In genomic region chr2:165113733-165114132, GRCm38 (mm10) we compare ENCODE assay signal across 10 mouse cellular contexts. TPM values are rescaled to one million over a fixed set of nuclear protein-coding genes. Genes with fewer than 3 reads are reported as not detected.
DNase-seq lines count a peak whose midpoint lies in the region; ATAC-seq and TF ChIP-seq lines count a peak whose summit lies in the region.
"Had no signal": no experiment of that assay in that cellular context is flagged by ENCODE, and none has a peak within 500 bp of the region (broad histone marks: within the 10 kb centered on the region; RNA-seq: fewer than 3 reads in every experiment).

No protein-coding gene starts in this region.

- 26% methylated on average over 11 of the region's 11 CpGs for WGBS in heart, postnatal 0 days
- 24% methylated on average over 11 of the region's 11 CpGs for WGBS in forebrain, embryonic 13.5 days
- 19% methylated on average over 11 of the region's 11 CpGs for WGBS in liver, postnatal 0 days (ENCODE audit: insufficient replicate concordance)

- ATAC-seq in heart, postnatal 0 days (ENCODE audit: insufficient read depth, low read depth): 0 out of 2 replicates have a peak, but pooled peaks have one; percentile 9
- peak; percentile 33; the same call in 1 of the 2 replicates for ATAC-seq in forebrain, embryonic 13.5 days
- no peak for ATAC-seq in liver, postnatal 0 days
- ATAC-seq in erythroid progenitor cell, adult 5-6 weeks (replicated peaks; ENCODE audit: low FRiP score, poor library complexity, severe bottlenecking): no peak

- H3K4me1 ChIP-seq in heart, postnatal 0 days (ENCODE audit: control insufficient read depth, insufficient read depth): no peaks in the 10 kb centered on the region
- peaks cover 5 to 9% of the 10 kb centered on the region in 2 experiments for H3K4me1 ChIP-seq in CH12.LX (ENCODE audit: control insufficient read depth in 1 of 2, insufficient read depth in 2 of 2)
- H3K4me1 ChIP-seq in forebrain, embryonic 13.5 days: peaks cover 31% of the 10 kb centered on the region; the same call in 1 of the 2 replicates
- no peaks in the 10 kb centered on the region for H3K4me1 ChIP-seq in liver, postnatal 0 days (ENCODE audit: insufficient read depth)

- TF ChIP-seq CTCF in heart, postnatal 0 days (IDR thresholded peaks at IDR 0.05; ENCODE audit: low read depth): no peak
- TF ChIP-seq CTCF in CH12.LX (conservative IDR thresholded peaks at IDR 0.05 in 1 of 2, IDR thresholded peaks at IDR 0.05 in 1 of 2; ENCODE audit: low read depth in 2 of 2, low read length in 2 of 2): no peak
- TF ChIP-seq CTCF in liver, postnatal 0 days (IDR thresholded peaks at IDR 0.05; ENCODE audit: low read depth): no peak

- H3K9me3 ChIP-seq in heart, postnatal 0 days (replicated peaks; ENCODE audit: control insufficient read depth, low read length): no peaks in the 10 kb centered on the region
- peaks cover 4% of the 10 kb centered on the region for H3K9me3 ChIP-seq in CH12.LX (replicated peaks; ENCODE audit: low read length)
- H3K9me3 ChIP-seq in forebrain, embryonic 13.5 days (replicated peaks): no peaks in the 10 kb centered on the region
- no peaks in the 10 kb centered on the region for H3K9me3 ChIP-seq in liver, postnatal 0 days (ENCODE audit: low read length)

- H3K27ac ChIP-seq in heart, postnatal 0 days (ENCODE audit: low read depth): no peak overlapping the region
- H3K27ac ChIP-seq in CH12.LX (ENCODE audit: insufficient read depth, low read depth): no peak overlapping the region
- no peak overlapping the region for H3K27ac ChIP-seq in forebrain, embryonic 13.5 days
- H3K27ac ChIP-seq in liver, postnatal 0 days (ENCODE audit: low read depth): no peak overlapping the region

- in situ Hi-C loops in CH12.LX (cut with MboI; ENCODE audit: low pct_ligation_motif_present, low pct_unique_long_range_greater_than_20kb, low sequenced_read_pairs): no loop called here

- no peaks in the 10 kb centered on the region for H3K36me3 ChIP-seq in heart, postnatal 0 days (replicated peaks; ENCODE audit: control insufficient read depth, insufficient read depth, low read length)
- H3K36me3 ChIP-seq in CH12.LX (replicated peaks in 1 of 2; ENCODE audit: control insufficient read depth in 1 of 2, insufficient read depth in 1 of 2, low read length in 1 of 2): no peaks in the 10 kb centered on the region
- H3K36me3 ChIP-seq in forebrain, embryonic 13.5 days (ENCODE audit: poor library complexity, severe bottlenecking): no peaks in the 10 kb centered on the region
- H3K36me3 ChIP-seq in liver, postnatal 0 days (replicated peaks; ENCODE audit: insufficient read depth, low read length): no peaks in the 10 kb centered on the region

- H3K4me2 ChIP-seq in heart, postnatal 0 days (ENCODE audit: low read depth, low read length): no peak overlapping the region
- no peak overlapping the region for H3K4me2 ChIP-seq in CH12.LX (ENCODE audit: insufficient read depth, low read depth, poor library complexity, severe bottlenecking)
- H3K4me2 ChIP-seq in forebrain, embryonic 13.5 days: no peak overlapping the region
- no peak overlapping the region for H3K4me2 ChIP-seq in liver, postnatal 0 days (ENCODE audit: low read depth, low read length)

- TF ChIP-seq RAD21 in CH12.LX (IDR thresholded peaks at IDR 0.05; ENCODE audit: low read depth, low read length): no peak

- no peak for TF ChIP-seq POLR2A in CH12.LX (IDR thresholded peaks at IDR 0.05; ENCODE audit: low read depth, low read length)

- no peak overlapping the region for H3K9ac ChIP-seq in heart, postnatal 0 days (replicated peaks; ENCODE audit: low read depth, low read length)
- H3K9ac ChIP-seq in CH12.LX (ENCODE audit: insufficient read depth, low read depth): no peak overlapping the region
- no peak overlapping the region for H3K9ac ChIP-seq in forebrain, embryonic 13.5 days
- no peak overlapping the region for H3K9ac ChIP-seq in liver, postnatal 0 days (replicated peaks)

- H3K27me3 ChIP-seq in heart, postnatal 0 days (ENCODE audit: control insufficient read depth, insufficient read depth, low read length): peaks cover 98% of the 10 kb centered on the region
- peaks cover 92% of the 10 kb centered on the region for H3K27me3 ChIP-seq in CH12.LX (replicated peaks)
- H3K27me3 ChIP-seq in forebrain, embryonic 13.5 days: peaks cover 58% of the 10 kb centered on the region
- peaks cover 66% of the 10 kb centered on the region for H3K27me3 ChIP-seq in liver, postnatal 0 days (ENCODE audit: insufficient read depth, low read length)

- TF ChIP-seq EP300 in heart, postnatal 0 days (IDR thresholded peaks at IDR 0.05; ENCODE audit: low read depth): no peak
- TF ChIP-seq EP300 in CH12.LX (IDR thresholded peaks at IDR 0.05; ENCODE audit: low read length): no peak
- no peak for TF ChIP-seq EP300 in liver, postnatal 0 days (IDR thresholded peaks at IDR 0.05; ENCODE audit: low read depth)

- dilution Hi-C loops in CH12.LX (cut with MboI; ENCODE audit: extremely low pct_ligation_motif_present, extremely low pct_unique_long_range_greater_than_20kb, low sequenced_read_pairs): no loop called here

- no peak for DNase-seq in heart, postnatal 0 days (ENCODE audit: low spot score)
- DNase-seq in heart, adult 9 months (ENCODE audit: low spot score in 2 of 2): no peak
- DNase-seq in CH12.LX (ENCODE audit: extremely low read depth): peak; percentile 18
- DNase-seq in liver, postnatal 0 days: peak; percentile 30
- DNase-seq in right cerebral cortex, adult 18-20 months: no peak
- DNase-seq in heart, adult 8-10 months (ENCODE audit: low spot score): no peak
- DNase-seq: kidney, postnatal 14 days had no signal

- H3K79me2 ChIP-seq in CH12.LX (replicated peaks; ENCODE audit: control insufficient read depth, extremely low read depth, insufficient read depth, poor library complexity, severe bottlenecking): no peaks in the 10 kb centered on the region

- H3K4me3 ChIP-seq in heart, postnatal 0 days (ENCODE audit: low read depth, low read length): no peak overlapping the region
- H3K4me3 ChIP-seq in CH12.LX (replicated peaks in 1 of 3; ENCODE audit: low read depth in 2 of 3, low read length in 2 of 3, poor library complexity in 1 of 3): no peak overlapping the region
- H3K4me3 ChIP-seq in forebrain, embryonic 13.5 days: no peak overlapping the region
- H3K4me3 ChIP-seq in liver, postnatal 0 days (ENCODE audit: low read depth, low read length): no peak overlapping the region

TF ChIP-seq in CH12.LX, 34 proteins besides CTCF, POLR2A, EP300 and RAD21:
- no peak for TF ChIP-seq GABPA (IDR thresholded peaks at IDR 0.05; ENCODE audit: insufficient replicate concordance, low read depth, low read length)
- TF ChIP-seq IRF4 (IDR thresholded peaks at IDR 0.05; ENCODE audit: low read depth, low read length): no peak
- TF ChIP-seq POLR2AphosphoS2 (IDR thresholded peaks at IDR 0.05; ENCODE audit: low read depth, low read length): no peak
- TF ChIP-seq UBTF (IDR thresholded peaks at IDR 0.05; ENCODE audit: low read depth, low read length): no peak
- TF ChIP-seq BHLHE40 (IDR thresholded peaks at IDR 0.05; ENCODE audit: low read depth, low read length): no peak
- TF ChIP-seq MYC (IDR thresholded peaks at IDR 0.05; ENCODE audit: low read depth, low read length): no peak
- no peak for TF ChIP-seq MAFK (IDR thresholded peaks at IDR 0.05; ENCODE audit: insufficient replicate concordance, low read length)

RNA-seq across cellular contexts. Expression of gene 1700025C18Rik, which starts 23.2 kb away (rescaled TPM):
- not detected in 2 replicates for total RNA-seq in heart, postnatal 0 days (2014; rRNA removed; ENCODE audit: low replicate concordance)
- polyA plus RNA-seq in heart, postnatal 0 days (2015; fragmentation: Nextera tagmentation; extraction: Ambion mirVana): not detected in 2 replicates
- not detected in 2 replicates for total RNA-seq in CH12.LX (2012; rRNA removed)
- total RNA-seq in CH12.LX (2014; rRNA removed): not detected in 2 replicates
- polyA plus RNA-seq in CH12.LX (2012; ENCODE audit: insufficient read length, low read depth): not detected in 2 replicates
- not detected in 2 replicates for polyA plus RNA-seq in forebrain, embryonic 13.5 days (2015; fragmentation: Nextera tagmentation; extraction: Ambion mirVana)
- polyA plus RNA-seq in liver, postnatal 0 days (2015; fragmentation: Nextera tagmentation; extraction: Ambion mirVana): not detected in 2 replicates
- not detected in 2 replicates for total RNA-seq in erythroid progenitor cell, adult 5-6 weeks (2015; ENCODE audit: low replicate concordance)
- total RNA-seq in erythroid progenitor cell, adult 5-6 weeks (2017; ENCODE audit: low replicate concordance): not detected in 2 replicates
- not detected for total RNA-seq in heart, adult 8-10 months (2022)
- polyA plus RNA-seq: spleen, adult 2 months had no signal

RNA-seq across cellular contexts. Expression of gene Cd40, which starts 58.3 kb away (rescaled TPM):
- total RNA-seq in heart, postnatal 0 days (2014; rRNA removed; ENCODE audit: low replicate concordance): 12.1 and 12.9 TPM in 2 replicates
- polyA plus RNA-seq in heart, postnatal 0 days (2015; fragmentation: Nextera tagmentation; extraction: Ambion mirVana): 5.1 and 6.7 TPM in 2 replicates
- total RNA-seq in CH12.LX (2012; rRNA removed) (146 and 149 TPM in 2 replicates), CH12.LX (2014; rRNA removed) (191 and 223 TPM in 2 replicates)
- 147 and 149 TPM in 2 replicates for polyA plus RNA-seq in CH12.LX (2012; ENCODE audit: insufficient read length, low read depth)
- polyA plus RNA-seq in forebrain, embryonic 13.5 days (2015; fragmentation: Nextera tagmentation; extraction: Ambion mirVana): 5.4 and 6.6 TPM in 2 replicates
- 3.6 and 4.5 TPM in 2 replicates for polyA plus RNA-seq in liver, postnatal 0 days (2015; fragmentation: Nextera tagmentation; extraction: Ambion mirVana)
- total RNA-seq in erythroid progenitor cell, adult 5-6 weeks (2015; ENCODE audit: low replicate concordance): 5.0 TPM in 1 of 2 replicates, not detected in the other
- 0.08 and 3.6 TPM in 2 replicates for total RNA-seq in erythroid progenitor cell, adult 5-6 weeks (2017; ENCODE audit: low replicate concordance)
- 1 to 10 TPM; 1.6 to 2.4 (median 1.9) TPM for total RNA-seq in heart, adult 8-10 months (2022)

Comparison
In these comparisons a context has a peak if more than half of its experiments do, and no peak if none do; other contexts are left out.
1. ATAC-seq: peak in heart, postnatal 0 days (single experiment) and forebrain, embryonic 13.5 days (single experiment); none in liver, postnatal 0 days (single experiment) and erythroid progenitor cell, adult 5-6 weeks (single experiment).
2. DNase-seq: peak in CH12.LX (single experiment) and liver, postnatal 0 days (single experiment); none in heart, postnatal 0 days (single experiment), heart, adult 9 months (0 of 2), right cerebral cortex, adult 18-20 months (single experiment) and heart, adult 8-10 months (single experiment).
3. RNA of gene Cd40, which starts 58.3 kb away (total RNA-seq): 146 to 223 TPM in CH12.LX; 12.1 to 12.9 TPM in heart, postnatal 0 days, 1.6 to 2.4 TPM in heart, adult 8-10 months and 0.08 to 5.0 TPM in erythroid progenitor cell, adult 5-6 weeks; every median in the first group is over 10 times any median in the second.